Mouse (Mus musculus) neural tube, embryonic 15.5 days (tissue): ENCODE measurements around the gene Cyth1. TPM values are rescaled to one million over a fixed set of nuclear protein-coding genes. Genes with fewer than 3 reads are reported as not detected.

Experiments used
- ATAC-seq: fragments of 200-750 bp; cut with Nextera tagmentation; 2 replicates; pipeline ENCODE4 v1.8.0; 2017; ENCODE audit warnings: mild to moderate bottlenecking, moderate TSS enrichment, moderate library complexity; ENCODE audit not compliant: low FRiP score
- H3K27ac ChIP-seq: fragments of 300-500 bp; sonication (generic); replicated peaks from 2 replicates; pipeline ENCODE4 v1.5.1; 2015; ENCODE audit warnings: mild to moderate bottlenecking, inconsistent platforms
- H3K27me3 ChIP-seq: fragments of 300-500 bp; sonication (generic); replicated peaks from 2 replicates; pipeline ENCODE4 v1.6.1; 2015; ENCODE audit warnings: inconsistent platforms
- H3K36me3 ChIP-seq: fragments of 300-500 bp; sonication (generic); 2 replicates; pipeline ENCODE4 v1.6.1; 2015; ENCODE audit warnings: inconsistent platforms
- H3K4me1 ChIP-seq: fragments of 300-500 bp; sonication (generic); 2 replicates; pipeline ENCODE4 v1.6.1; 2015; ENCODE audit warnings: inconsistent platforms
- H3K4me2 ChIP-seq: fragments of 300-500 bp; sonication (generic); 2 replicates; pipeline ENCODE4 v1.6.1; 2015; ENCODE audit warnings: inconsistent platforms, mild to moderate bottlenecking, moderate library complexity
- H3K4me3 ChIP-seq: fragments of 300-500 bp; sonication (generic); replicated peaks from 2 replicates; pipeline ENCODE4 v1.5.1; 2015; ENCODE audit warnings: mild to moderate bottlenecking, inconsistent platforms
- H3K9ac ChIP-seq: fragments of 300-500 bp; sonication (generic); replicated peaks from 2 replicates; pipeline ENCODE4 v1.6.1; 2015; ENCODE audit warnings: mild to moderate bottlenecking, inconsistent platforms
- H3K9me3 ChIP-seq: fragments of 300-500 bp; sonication (generic); replicated peaks from 2 replicates; pipeline ENCODE4 v1.6.1; 2016; ENCODE audit warnings: inconsistent platforms
- WGBS: fragments of 180-500 bp; shearing (Covaris S2); methylation state at CpG from one replicate; pipeline ENCODE4 v1.1.7; 2015; ENCODE audit warnings: mixed read lengths; 5-methylcytosine and 5-hydroxymethylcytosine counted together
- polyA plus RNA-seq: library from polyadenylated mRNA; unstranded; fragments of >200 nt; fragmentation: Nextera tagmentation; extraction: Ambion mirVana; gene quantifications from 2 replicates; pipeline ENCODE4 v1.2.1, GENCODE M21; 2015

The Cyth1 gene
- polyA plus RNA-seq, 1 experiment from 2014 or later = 22.5 TPM

- Histone ChIP-seq H3K4me2 (no peak overlapping the region), H3K27ac (no peak overlapping the region), H3K4me1 (no peaks in the 10 kb centered on the region), H3K27me3 (no peaks in the 10 kb centered on the region), H3K4me3 (no peak overlapping the region), H3K9me3 (no peaks in the 10 kb centered on the region), H3K9ac (no peak overlapping the region), H3K36me3 (no peaks in the 10 kb centered on the region)
- no peak for ATAC-seq
- WGBS = 58% methylated on average over 8 of the region's 8 CpGs
Observed at GRCm38 (mm10) chr11:118114581-118115110, 133.7 kb downstream of the Cyth1 start.

GRCm38 (mm10) chr11:118113516-118114205, 134.7 kb downstream of the Cyth1 start:
- Histone ChIP-seq H3K4me1 (no peaks in the 10 kb centered on the region), H3K27ac (no peak overlapping the region), H3K9me3 (no peaks in the 10 kb centered on the region), H3K4me3 (no peak overlapping the region), H3K4me2 (no peak overlapping the region), H3K36me3 (no peaks in the 10 kb centered on the region), H3K9ac (no peak overlapping the region), H3K27me3 (no peaks in the 10 kb centered on the region)
- no peak for ATAC-seq
- WGBS = 86% methylated on average over 14 of the region's 14 CpGs

- WGBS = 9% methylated on average over 5 of the region's 5 CpGs
- H3K4me2 ChIP-seq = no peak overlapping the region
- H3K36me3 ChIP-seq = no peaks in the 10 kb centered on the region
- no peaks in the 10 kb centered on the region for H3K27me3 ChIP-seq
- no peak for ATAC-seq
- no peak overlapping the region for H3K27ac ChIP-seq
- H3K9ac ChIP-seq = no peak overlapping the region
- no peaks in the 10 kb centered on the region for H3K9me3 ChIP-seq
- no peak overlapping the region for H3K4me3 ChIP-seq
- no peaks in the 10 kb centered on the region for H3K4me1 ChIP-seq
Observed at GRCm38 (mm10) chr11:118104001-118104400, 144.4 kb downstream of the Cyth1 start.

GRCm38 (mm10) chr11:118103383-118103782, 145.0 kb downstream of the Cyth1 start:
- no peaks in the 10 kb centered on the region for H3K9me3 ChIP-seq
- H3K27me3 ChIP-seq = no peaks in the 10 kb centered on the region
- no peak overlapping the region for H3K4me2 ChIP-seq
- no peak overlapping the region for H3K9ac ChIP-seq
- H3K27ac ChIP-seq = no peak overlapping the region
- H3K4me3 ChIP-seq = no peak overlapping the region
- no peaks in the 10 kb centered on the region for H3K36me3 ChIP-seq
- WGBS = 92% methylated on average over 5 of the region's 5 CpGs
- H3K4me1 ChIP-seq = no peaks in the 10 kb centered on the region
- no peak for ATAC-seq

GRCm38 (mm10) chr11:118102838-118103237, 145.6 kb downstream of the Cyth1 start:
- H3K36me3 ChIP-seq = no peaks in the 10 kb centered on the region
- H3K4me2 ChIP-seq = no peak overlapping the region
- H3K9ac ChIP-seq = no peak overlapping the region
- H3K27me3 ChIP-seq = no peaks in the 10 kb centered on the region
- H3K9me3 ChIP-seq = no peaks in the 10 kb centered on the region
- ATAC-seq = no peak
- no peak overlapping the region for H3K4me3 ChIP-seq
- no peak overlapping the region for H3K27ac ChIP-seq
- WGBS = 65% methylated on average over 3 of the region's 3 CpGs
- no peaks in the 10 kb centered on the region for H3K4me1 ChIP-seq

GRCm38 (mm10) chr11:118101133-118101532, 147.3 kb downstream of the Cyth1 start:
- no peaks in the 10 kb centered on the region for H3K4me1 ChIP-seq
- H3K9ac ChIP-seq = no peak overlapping the region
- H3K27ac ChIP-seq = no peak overlapping the region
- no peak overlapping the region for H3K4me2 ChIP-seq
- H3K9me3 ChIP-seq = no peaks in the 10 kb centered on the region
- H3K36me3 ChIP-seq = no peaks in the 10 kb centered on the region
- ATAC-seq = no peak
- WGBS = 49% methylated on average over 9 of the region's 9 CpGs
- H3K27me3 ChIP-seq = no peaks in the 10 kb centered on the region
- H3K4me3 ChIP-seq = no peak overlapping the region

GRCm38 (mm10) chr11:118096736-118097135, 151.7 kb downstream of the Cyth1 start:
- ATAC-seq = no peak
- no peaks in the 10 kb centered on the region for H3K36me3 ChIP-seq
- no peak overlapping the region for H3K9ac ChIP-seq
- H3K27ac ChIP-seq = no peak overlapping the region
- H3K27me3 ChIP-seq = no peaks in the 10 kb centered on the region
- H3K4me1 ChIP-seq = no peaks in the 10 kb centered on the region
- H3K9me3 ChIP-seq = no peaks in the 10 kb centered on the region
- no peak overlapping the region for H3K4me2 ChIP-seq
- 67% methylated on average over 2 of the region's 2 CpGs for WGBS
- H3K4me3 ChIP-seq = no peak overlapping the region

GRCm38 (mm10) chr11:118095004-118095403, 153.4 kb downstream of the Cyth1 start:
- Histone ChIP-seq H3K36me3 (no peaks in the 10 kb centered on the region; the same call in 1 of the 2 replicates), H3K9me3 (no peaks in the 10 kb centered on the region), H3K9ac (no peak overlapping the region), H3K4me2 (no peak overlapping the region), H3K27me3 (no peaks in the 10 kb centered on the region), H3K27ac (no peak overlapping the region), H3K4me3 (no peak overlapping the region), H3K4me1 (no peaks in the 10 kb centered on the region)
- 86% methylated on average over 9 of the region's 9 CpGs for WGBS
- ATAC-seq = no peak

- no peak overlapping the region for H3K9ac ChIP-seq
- no peak overlapping the region for H3K4me3 ChIP-seq
- no peaks in the 10 kb centered on the region for H3K9me3 ChIP-seq
- 89% methylated on average over 23 of the region's 23 CpGs for WGBS
- H3K4me1 ChIP-seq = no peaks in the 10 kb centered on the region
- H3K27ac ChIP-seq = no peak overlapping the region
- H3K36me3 ChIP-seq = no peaks in the 10 kb centered on the region; the same call in 1 of the 2 replicates
- no peak overlapping the region for H3K4me2 ChIP-seq
- no peak for ATAC-seq
- no peaks in the 10 kb centered on the region for H3K27me3 ChIP-seq
Observed at GRCm38 (mm10) chr11:118091002-118091670, 157.3 kb downstream of the Cyth1 start.

- Histone ChIP-seq H3K27me3 (no peaks in the 10 kb centered on the region), H3K9ac (no peak overlapping the region), H3K9me3 (no peaks in the 10 kb centered on the region), H3K36me3 (no peaks in the 10 kb centered on the region; the same call in 1 of the 2 replicates), H3K4me1 (no peaks in the 10 kb centered on the region), H3K4me2 (no peak overlapping the region), H3K27ac (no peak overlapping the region), H3K4me3 (no peak overlapping the region)
- WGBS = 88% methylated on average over 19 of the region's 19 CpGs
- ATAC-seq = no peak
Observed at GRCm38 (mm10) chr11:118088896-118089295, 159.5 kb downstream of the Cyth1 start.

GRCm38 (mm10) chr11:118085961-118086360, 162.4 kb downstream of the Cyth1 start:
- ATAC-seq = no peak
- no peaks in the 10 kb centered on the region for H3K9me3 ChIP-seq
- no peaks in the 10 kb centered on the region; the same call in 1 of the 2 replicates for H3K36me3 ChIP-seq
- H3K27me3 ChIP-seq = no peaks in the 10 kb centered on the region
- no peak overlapping the region for H3K27ac ChIP-seq
- no peak overlapping the region for H3K4me3 ChIP-seq
- no peak overlapping the region for H3K9ac ChIP-seq
- peaks cover 6% of the 10 kb centered on the region; the same call in 1 of the 2 replicates for H3K4me1 ChIP-seq
- WGBS = 85% methylated on average over 8 of the region's 8 CpGs
- H3K4me2 ChIP-seq = no peak overlapping the region

GRCm38 (mm10) chr11:118085176-118085575, 163.2 kb downstream of the Cyth1 start:
- H3K36me3 ChIP-seq = no peaks in the 10 kb centered on the region
- H3K27ac ChIP-seq = no peak overlapping the region
- H3K4me1 ChIP-seq = peaks cover 6% of the 10 kb centered on the region; the same call in 1 of the 2 replicates
- no peak overlapping the region for H3K9ac ChIP-seq
- H3K4me3 ChIP-seq = no peak overlapping the region
- H3K9me3 ChIP-seq = no peaks in the 10 kb centered on the region
- H3K27me3 ChIP-seq = no peaks in the 10 kb centered on the region
- no peak overlapping the region for H3K4me2 ChIP-seq
- no peak for ATAC-seq
- WGBS = 83% methylated on average over 4 of the region's 4 CpGs
